In genomic region chr7:135653601-135654000, GRCm38 (mm10) we compare ENCODE assay signal across 22 mouse cellular contexts.
DNase-seq lines count a peak whose midpoint lies in the region; ATAC-seq and TF ChIP-seq lines count a peak whose summit lies in the region.
"Had no signal": no experiment of that assay in that cellular context is flagged by ENCODE, and none has a peak within 500 bp of the region (broad histone marks: within the 10 kb centered on the region; RNA-seq: fewer than 3 reads in every experiment).

No protein-coding gene starts in this region.

- no peak for ATAC-seq in liver, embryonic 15.5 days (ENCODE audit: insufficient read depth)
- no peak for ATAC-seq in liver, embryonic 11.5 days (replicated peaks; ENCODE audit: low FRiP score)
- ATAC-seq: forebrain, embryonic 13.5 days; forebrain, postnatal 0 days; hindbrain, postnatal 0 days had no signal

- no peaks in the 10 kb centered on the region for H3K9me3 ChIP-seq in liver, embryonic 15.5 days (replicated peaks)
- no peaks in the 10 kb centered on the region for H3K9me3 ChIP-seq in liver, embryonic 11.5 days (ENCODE audit: control insufficient read depth, low read length)
- H3K9me3 ChIP-seq: embryonic facial prominence, embryonic 10.5 days; forebrain, embryonic 13.5 days; heart, embryonic 15.5 days; hindbrain, embryonic 13.5 days had no signal

- H3K27ac ChIP-seq in liver, embryonic 15.5 days (replicated peaks): no peak overlapping the region
- H3K27ac ChIP-seq in liver, embryonic 11.5 days (ENCODE audit: low read depth, low read length): no peak overlapping the region
- H3K27ac ChIP-seq in thymus, adult 2 months (ENCODE audit: control insufficient read depth, insufficient read depth, low read length): peak overlapping the region; percentile 97
- H3K27ac ChIP-seq in brown adipose tissue, adult 24 weeks (replicated peaks; ENCODE audit: low read depth, low read length): 0 out of 2 replicates have a peak overlapping the region, but pooled peaks have one; percentile 15
- H3K27ac ChIP-seq: embryonic facial prominence, embryonic 10.5 days; forebrain, embryonic 13.5 days; heart, adult 2 months; heart, embryonic 15.5 days; hindbrain, embryonic 13.5 days; hindbrain, postnatal 0 days had no signal

- H3K4me1 ChIP-seq in liver, embryonic 15.5 days (replicated peaks): peaks cover 7% of the 10 kb centered on the region; the same call in 1 of the 2 replicates
- H3K4me1 ChIP-seq in liver, embryonic 11.5 days (replicated peaks; ENCODE audit: control insufficient read depth, insufficient read depth, low read length): no peaks in the 10 kb centered on the region
- peaks cover 77% of the 10 kb centered on the region for H3K4me1 ChIP-seq in thymus, adult 2 months (replicated peaks; ENCODE audit: control insufficient read depth, insufficient read depth, low read length)
- H3K4me1 ChIP-seq in brown adipose tissue, adult 24 weeks (ENCODE audit: control insufficient read depth, insufficient read depth, insufficient read length, low read length): peaks cover 16% of the 10 kb centered on the region
- H3K4me1 ChIP-seq: forebrain, embryonic 13.5 days; hindbrain, embryonic 13.5 days had no signal

- H3K4me3 ChIP-seq in liver, embryonic 15.5 days (replicated peaks): no peak overlapping the region
- no peak overlapping the region for H3K4me3 ChIP-seq in liver, embryonic 11.5 days (ENCODE audit: low read depth, low read length)
- peak overlapping the region; percentile 50 for H3K4me3 ChIP-seq in thymus, adult 2 months (ENCODE audit: control insufficient read depth, insufficient read depth, low read length)
- H3K4me3 ChIP-seq in brown adipose tissue, adult 24 weeks (ENCODE audit: insufficient read depth, low read depth, low read length): peak overlapping the region; percentile 56; the same call in 1 of the 2 replicates
- H3K4me3 ChIP-seq: embryonic facial prominence, embryonic 10.5 days; forebrain, embryonic 13.5 days; heart, adult 2 months; hindbrain, embryonic 13.5 days had no signal

- WGBS in liver, embryonic 15.5 days (ENCODE audit: insufficient replicate concordance): 72% methylated on average over 7 of the region's 7 CpGs
- WGBS in liver, embryonic 11.5 days: 83% methylated on average over 7 of the region's 7 CpGs
- 94% methylated on average over 7 of the region's 7 CpGs for WGBS in thymus, adult 2 months

- no peaks in the 10 kb centered on the region for H3K27me3 ChIP-seq in liver, embryonic 15.5 days
- H3K27me3 ChIP-seq in liver, embryonic 11.5 days (replicated peaks; ENCODE audit: control insufficient read depth, insufficient read depth, low read length): no peaks in the 10 kb centered on the region
- H3K27me3 ChIP-seq in thymus, adult 2 months (ENCODE audit: control insufficient read depth, insufficient read depth, low read length): no peaks in the 10 kb centered on the region
- H3K27me3 ChIP-seq: CH12.LX; forebrain, embryonic 13.5 days; hindbrain, embryonic 13.5 days had no signal

- TF ChIP-seq CTCF in thymus, adult 2 months (IDR thresholded peaks at IDR 0.05; ENCODE audit: borderline replicate concordance, control insufficient read depth, extremely low read depth, insufficient read depth, low read length, poor library complexity): no peak

- peak overlapping the region; percentile 39; the same call in 1 of the 2 replicates for H3K4me2 ChIP-seq in liver, embryonic 15.5 days
- no peak overlapping the region for H3K4me2 ChIP-seq in liver, embryonic 11.5 days
- H3K4me2 ChIP-seq: forebrain, embryonic 13.5 days; heart, embryonic 11.5 days; heart, embryonic 15.5 days; hindbrain, embryonic 13.5 days had no signal

- TF ChIP-seq POLR2A in thymus, adult 2 months (IDR thresholded peaks at IDR 0.05; ENCODE audit: control insufficient read depth, extremely low read depth, insufficient read depth, low read length, poor library complexity): no peak

- H3K9ac ChIP-seq in liver, embryonic 15.5 days: no peak overlapping the region
- no peak overlapping the region for H3K9ac ChIP-seq in liver, embryonic 11.5 days (ENCODE audit: low read depth, low read length)
- H3K9ac ChIP-seq: forebrain, embryonic 13.5 days; forebrain, postnatal 0 days; heart, embryonic 15.5 days; hindbrain, embryonic 13.5 days had no signal

- H3K36me3 ChIP-seq in liver, embryonic 15.5 days (replicated peaks): no peaks in the 10 kb centered on the region
- H3K36me3 ChIP-seq in liver, embryonic 11.5 days (ENCODE audit: control insufficient read depth, insufficient read depth, low read length): no peaks in the 10 kb centered on the region
- no peaks in the 10 kb centered on the region for H3K36me3 ChIP-seq in thymus, adult 2 months (ENCODE audit: control insufficient read depth, insufficient read depth, low read length)
- H3K36me3 ChIP-seq: embryonic facial prominence, embryonic 10.5 days; heart, embryonic 15.5 days; hindbrain, embryonic 13.5 days had no signal

- no peak for DNase-seq in liver, embryonic 11.5 days (ENCODE audit: low spot score)
- DNase-seq in thymus, adult 2 months: no peak
- no peak for DNase-seq in thymus, postnatal 10 days (ENCODE audit: low spot score in 2 of 2)
- no peak for DNase-seq in T-cell, adult 2 months (ENCODE audit: low spot score)
- DNase-seq in MN1 (ENCODE audit: low spot score): no peak
- no peak for DNase-seq in adrenal gland, postnatal 14 days
- DNase-seq: adrenal gland, postnatal 25 days; cerebellum, adult 11-12 months; cerebellum, adult 9-10 months; forebrain, postnatal 0 days; gastrocnemius, postnatal 14 days; heart, adult 2 months; heart, postnatal 14 days had no signal

Comparison
In these comparisons a context has a peak if more than half of its experiments do, and no peak if none do; other contexts are left out.
1. H3K27ac ChIP-seq: peak in thymus, adult 2 months (single experiment) and brown adipose tissue, adult 24 weeks (single experiment); none in liver, embryonic 15.5 days (single experiment) and liver, embryonic 11.5 days (single experiment).
2. H3K4me3 ChIP-seq: peak in thymus, adult 2 months (single experiment) and brown adipose tissue, adult 24 weeks (single experiment); none in liver, embryonic 15.5 days (single experiment) and liver, embryonic 11.5 days (single experiment).